In the genomic region with DNA sequence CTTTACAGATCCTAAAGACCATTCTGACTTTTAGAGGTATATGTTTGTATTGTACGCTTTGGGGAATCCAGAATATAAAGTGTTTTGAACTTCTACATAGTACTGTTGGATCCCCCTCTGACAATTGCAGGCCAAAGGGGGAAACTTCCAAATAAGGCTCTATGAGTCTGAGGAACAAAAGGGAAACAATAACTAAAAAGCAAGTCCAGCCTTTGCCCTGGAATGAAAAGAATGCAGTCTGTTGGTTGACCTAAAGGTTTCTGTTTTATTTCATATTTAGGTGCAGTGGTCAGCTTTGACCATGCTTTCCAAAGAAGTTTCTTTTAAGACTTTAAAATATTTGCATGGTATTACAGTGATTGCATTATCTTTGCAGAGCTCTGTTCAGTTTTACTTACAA, we compare ENCODE assay signal across 24 mouse cellular contexts.
"Had no signal": no experiment of that assay in that cellular context is flagged by ENCODE, and none has a peak within 500 bp of the region (broad histone marks: within the 10 kb centered on the region; RNA-seq: fewer than 3 reads in every experiment).

No protein-coding gene starts in this region.

- H3K9ac ChIP-seq: hindbrain, embryonic 12.5 days; hindbrain, embryonic 14.5 days; intestine, embryonic 15.5 days; kidney, embryonic 15.5 days; limb, embryonic 13.5 days; limb, embryonic 15.5 days; liver, embryonic 12.5 days; liver, embryonic 14.5 days had no signal

- H3K27me3 ChIP-seq: hindbrain, embryonic 12.5 days; intestine, embryonic 15.5 days; kidney, embryonic 15.5 days; limb, embryonic 13.5 days; limb, embryonic 15.5 days; liver, embryonic 12.5 days had no signal

- H3K4me3 ChIP-seq: gastrocnemius, adult 2 months; heart, embryonic 10.5 days; hindbrain, embryonic 10.5 days; hindbrain, embryonic 12.5 days; intestine, embryonic 15.5 days; kidney, embryonic 15.5 days; limb, embryonic 13.5 days; limb, embryonic 15.5 days; liver, embryonic 12.5 days had no signal

- H3K4me1 ChIP-seq: hindbrain, embryonic 12.5 days; intestine, embryonic 15.5 days; limb, embryonic 15.5 days had no signal

- H3K9me3 ChIP-seq: heart, embryonic 10.5 days; hindbrain, embryonic 10.5 days; hindbrain, embryonic 12.5 days; intestine, embryonic 15.5 days; kidney, embryonic 15.5 days; limb, embryonic 13.5 days; limb, embryonic 15.5 days; liver, embryonic 12.5 days had no signal

- DNase-seq: gastrocnemius, adult 2 months; gastrocnemius, postnatal 10 days; gastrocnemius, postnatal 25 days; heart, postnatal 10 days; heart, postnatal 4 days; kidney, adult 11 months; kidney, adult 2 months; kidney, adult 9 months; kidney, postnatal 14 days; kidney, postnatal 36 days; layer of hippocampus, adult 9-11 months; layer of hippocampus, postnatal 36 days; left cerebral cortex, postnatal 4 days had no signal

- H3K27ac ChIP-seq: gastrocnemius, adult 2 months; hindbrain, embryonic 10.5 days; hindbrain, embryonic 12.5 days; hindbrain, embryonic 14.5 days; hindbrain, postnatal 0 days; intestine, embryonic 15.5 days; kidney, embryonic 15.5 days; limb, embryonic 13.5 days; limb, embryonic 15.5 days; liver, embryonic 14.5 days had no signal

- ATAC-seq: hindbrain, postnatal 0 days; intestine, embryonic 15.5 days; liver, embryonic 12.5 days had no signal

- H3K36me3 ChIP-seq: heart, embryonic 10.5 days; hindbrain, embryonic 10.5 days; hindbrain, embryonic 12.5 days; intestine, embryonic 15.5 days; kidney, embryonic 15.5 days; limb, embryonic 13.5 days; limb, embryonic 15.5 days; liver, embryonic 12.5 days had no signal

- H3K4me2 ChIP-seq: hindbrain, embryonic 12.5 days; hindbrain, embryonic 14.5 days; intestine, embryonic 15.5 days; kidney, embryonic 15.5 days; limb, embryonic 13.5 days; limb, embryonic 15.5 days; liver, embryonic 12.5 days had no signal
